In the genomic region with DNA sequence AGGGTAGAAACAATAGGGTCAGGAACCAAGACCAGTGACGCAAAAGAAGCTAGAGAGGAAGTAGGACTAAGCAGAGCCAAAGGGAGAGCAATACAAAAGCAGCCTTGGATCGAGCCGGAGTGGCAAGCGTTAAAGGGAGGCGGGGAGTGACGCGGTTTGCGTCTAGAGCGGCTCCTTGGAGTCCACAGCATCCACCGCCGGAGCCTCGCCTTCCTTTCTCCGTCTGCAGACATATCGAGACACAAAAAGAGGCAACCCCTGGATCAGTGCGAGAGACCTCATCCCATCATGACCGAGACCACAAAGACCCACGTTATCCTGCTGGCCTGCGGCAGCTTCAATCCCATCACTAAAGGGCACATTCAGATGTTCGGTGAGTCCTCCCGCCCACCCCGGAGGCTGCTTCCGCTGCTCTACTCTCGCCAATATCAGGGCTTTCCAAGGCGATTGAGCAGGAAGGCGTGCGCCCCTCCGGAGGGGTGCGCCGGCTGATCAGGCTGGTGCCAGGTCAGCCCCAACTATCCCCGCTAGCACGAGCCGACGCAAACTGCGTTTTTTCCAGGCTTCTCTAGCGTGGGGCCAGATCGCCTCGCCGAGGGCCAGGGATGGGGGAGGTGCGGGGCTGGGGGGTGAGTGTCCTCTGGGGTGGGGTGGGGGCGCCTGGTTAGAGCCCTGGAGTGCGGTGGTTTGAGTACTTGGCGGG, we compare ENCODE assay signal across 8 mouse cellular contexts. TPM values are rescaled to one million over a fixed set of nuclear protein-coding genes. Genes with fewer than 3 reads are reported as not detected.
A peak's percentile ranks its signal among the peaks of the same experiment; 100 is the strongest.
DNase-seq lines count a peak whose midpoint lies in the region; ATAC-seq and TF ChIP-seq lines count a peak whose summit lies in the region.

TSS of gene Nmnat2 (plus strand) at position 173 of the 703 bp plus-strand sequence.

- peak within 1 kb of the TSS; percentile 94 for H3K4me2 ChIP-seq in forebrain, embryonic 11.5 days (ENCODE audit: low read depth, low read length, severe bottlenecking)
- H3K4me2 ChIP-seq in hindbrain, embryonic 12.5 days (replicated peaks): peak within 1 kb of the TSS; percentile 58
- H3K4me2 ChIP-seq in midbrain, postnatal 0 days (ENCODE audit: low read depth, low read length, poor library complexity, severe bottlenecking): peak within 1 kb of the TSS; percentile 79

- whole genome bisulfite sequencing in forebrain, embryonic 11.5 days: under 1% methylated on average over 42 of the region's 42 CpGs
- WGBS in hindbrain, embryonic 12.5 days: under 1% methylated on average over 42 of the region's 42 CpGs
- WGBS in midbrain, postnatal 0 days: under 1% methylated on average over 40 of the region's 42 CpGs

- ATAC-seq in forebrain, embryonic 11.5 days (replicated peaks; ENCODE audit: low FRiP score): peak; percentile 65
- peak; percentile 87 for ATAC-seq in hindbrain, embryonic 12.5 days (ENCODE audit: low FRiP score)
- ATAC-seq in midbrain, postnatal 0 days (ENCODE audit: low FRiP score): peak; percentile 87
- no peak for ATAC-seq in monocyte, adult 5-6 weeks (replicated peaks; ENCODE audit: insufficient number of reproducible peaks, low FRiP score, low TSS enrichment, poor library complexity, severe bottlenecking)

- no peaks in the 10 kb centered on the region for H3K36me3 ChIP-seq in ES-Bruce4 (ENCODE audit: control insufficient read depth, insufficient read depth, low read length, poor library complexity, severe bottlenecking)
- no peaks in the 10 kb centered on the region for H3K36me3 ChIP-seq in forebrain, embryonic 11.5 days (ENCODE audit: control insufficient read depth, insufficient read depth, low read length)
- H3K36me3 ChIP-seq in hindbrain, embryonic 12.5 days: no peaks in the 10 kb centered on the region
- no peaks in the 10 kb centered on the region for H3K36me3 ChIP-seq in midbrain, postnatal 0 days (ENCODE audit: insufficient read depth, low read length)

- H3K4me1 ChIP-seq in ES-Bruce4 (ENCODE audit: control insufficient read depth, insufficient read depth, low read length): no peaks in the 10 kb centered on the region
- H3K4me1 ChIP-seq in forebrain, embryonic 11.5 days (replicated peaks; ENCODE audit: control insufficient read depth, insufficient read depth, low read length): peaks cover 8% of the 10 kb centered on the region; the same call in 1 of the 2 replicates
- H3K4me1 ChIP-seq in hindbrain, embryonic 12.5 days: peaks cover 19% of the 10 kb centered on the region
- H3K4me1 ChIP-seq in midbrain, postnatal 0 days (ENCODE audit: insufficient read depth, low read length): peaks cover 5% of the 10 kb centered on the region; the same call in 1 of the 2 replicates

- TF ChIP-seq EP300 in ES-Bruce4 (IDR thresholded peaks at IDR 0.05; ENCODE audit: insufficient read depth, low read depth, low read length): no peak

- intact Hi-C loops in left cerebral cortex, postnatal 10 days (cut with DNase I): loop anchor here (5.0 kb wide), 1 partner anchor 48 kb away; no protein-coding TSS in a partner anchor

- DNase-seq in brain, embryonic 18.5 days (ENCODE audit: low read depth, low spot score): peak; percentile 61
- peak; percentile 73 for DNase-seq in forebrain, embryonic 11.5 days (ENCODE audit: low spot score)
- DNase-seq in left cerebral cortex, postnatal 10 days (ENCODE audit: extremely low spot score in 1 of 2, low spot score in 2 of 2): peak; percentile 76 to 84
- peak; percentile 88 for DNase-seq in midbrain, postnatal 0 days (ENCODE audit: low spot score)
- no peak for DNase-seq in T-cell, adult 2 months (ENCODE audit: low spot score)

- no peak for TF ChIP-seq POLR2A in ES-Bruce4 (IDR thresholded peaks at IDR 0.05; ENCODE audit: insufficient read depth, low read length)

- no peak for TF ChIP-seq CTCF in ES-Bruce4 (IDR thresholded peaks at IDR 0.05; ENCODE audit: low read depth, low read length)
- TF ChIP-seq CTCF in midbrain, postnatal 0 days (IDR thresholded peaks at IDR 0.05): no peak

- 0 out of 2 replicates have a peak, but pooled peaks cover 3% of the 10 kb centered on the region for H3K27me3 ChIP-seq in ES-Bruce4 (ENCODE audit: control insufficient read depth, insufficient read depth, low read length, poor library complexity, severe bottlenecking)
- H3K27me3 ChIP-seq in forebrain, embryonic 11.5 days (ENCODE audit: control insufficient read depth, insufficient read depth, low read length): peaks cover 26% of the 10 kb centered on the region
- peaks cover 37% of the 10 kb centered on the region for H3K27me3 ChIP-seq in hindbrain, embryonic 12.5 days
- H3K27me3 ChIP-seq in midbrain, postnatal 0 days (ENCODE audit: insufficient read depth, low read length): no peaks in the 10 kb centered on the region

- peak within 1 kb of the TSS; percentile 73 for H3K4me3 ChIP-seq in ES-Bruce4 (ENCODE audit: low read depth, low read length)
- peak within 1 kb of the TSS; percentile 49 for H3K4me3 ChIP-seq in forebrain, embryonic 11.5 days (ENCODE audit: low read depth, low read length)
- peak within 1 kb of the TSS; percentile 66 for H3K4me3 ChIP-seq in hindbrain, embryonic 12.5 days
- peak within 1 kb of the TSS; percentile 77 for H3K4me3 ChIP-seq in midbrain, postnatal 0 days (ENCODE audit: low read depth, low read length)

- no peaks in the 10 kb centered on the region for H3K9me3 ChIP-seq in ES-Bruce4 (replicated peaks; ENCODE audit: control insufficient read depth, insufficient read depth, low read length, poor library complexity, severe bottlenecking)
- H3K9me3 ChIP-seq in forebrain, embryonic 11.5 days (ENCODE audit: control insufficient read depth, low read length): no peaks in the 10 kb centered on the region
- H3K9me3 ChIP-seq in hindbrain, embryonic 12.5 days (replicated peaks): no peaks in the 10 kb centered on the region
- H3K9me3 ChIP-seq in midbrain, postnatal 0 days (ENCODE audit: low read length): no peaks in the 10 kb centered on the region

- peak within 1 kb of the TSS; percentile 20 for H3K9ac ChIP-seq in ES-Bruce4 (ENCODE audit: low read depth, poor library complexity, severe bottlenecking)
- peak within 1 kb of the TSS; percentile 58 for H3K9ac ChIP-seq in forebrain, embryonic 11.5 days (ENCODE audit: low read length)
- peak within 1 kb of the TSS; percentile 84 for H3K9ac ChIP-seq in hindbrain, embryonic 12.5 days
- peak within 1 kb of the TSS; percentile 83 for H3K9ac ChIP-seq in midbrain, postnatal 0 days (replicated peaks; ENCODE audit: low read length, poor library complexity, severe bottlenecking)

- H3K27ac ChIP-seq in ES-Bruce4 (ENCODE audit: insufficient read depth, low read length): no peak within 1 kb of the TSS
- H3K27ac ChIP-seq in forebrain, embryonic 11.5 days (ENCODE audit: low read depth, low read length): no peak within 1 kb of the TSS
- peak within 1 kb of the TSS; percentile 86 for H3K27ac ChIP-seq in hindbrain, embryonic 12.5 days
- H3K27ac ChIP-seq in midbrain, postnatal 0 days (ENCODE audit: low read depth, low read length): peak within 1 kb of the TSS; percentile 85

RNA-seq across cellular contexts. Expression of gene Nmnat2, which starts in this region (rescaled TPM):
- 31.1 and 35.6 TPM in 2 replicates for polyA plus RNA-seq in ES-Bruce4 (2011; ENCODE audit: insufficient read depth, insufficient read length, low read depth, missing spikeins)
- 11.7 and 16.0 TPM in 2 replicates for polyA plus RNA-seq in forebrain, embryonic 11.5 days (2014; fragmentation: Nextera tagmentation; extraction: Ambion mirVana)
- 37.7 and 39.7 TPM in 2 replicates for polyA plus RNA-seq in hindbrain, embryonic 12.5 days (2016; fragmentation: Nextera tagmentation; extraction: Ambion mirVana)
- 100 to 1,000 TPM; 136 to 140 TPM for total RNA-seq in left cerebral cortex, postnatal 10 days (2021)
- total RNA-seq in midbrain, postnatal 0 days (2014; rRNA removed): 145 and 152 TPM in 2 replicates
- polyA plus RNA-seq in midbrain, postnatal 0 days (2015; fragmentation: Nextera tagmentation; extraction: Ambion mirVana): 80.4 and 87.6 TPM in 2 replicates
- 0.38 to 2.0 TPM in 2 of 3 replicates, not detected in the other for total RNA-seq in monocyte, adult 5-6 weeks (2017)

Comparison
In these comparisons a context has a peak if more than half of its experiments do, and no peak if none do; other contexts are left out.
1. RNA of gene Nmnat2 (total RNA-seq): 145 to 152 TPM in midbrain, postnatal 0 days and 136 to 140 TPM in left cerebral cortex, postnatal 10 days; 0.38 to 2.0 TPM in monocyte, adult 5-6 weeks; every median in the first group is over 10 times any median in the second.
2. H3K27ac ChIP-seq: peak in hindbrain, embryonic 12.5 days (single experiment) and midbrain, postnatal 0 days (single experiment); none in ES-Bruce4 (single experiment) and forebrain, embryonic 11.5 days (single experiment).
3. H3K9ac ChIP-seq: peak in every context shown above with its lines; median percentile 84 in hindbrain, embryonic 12.5 days; 83 in midbrain, postnatal 0 days; 58 in forebrain, embryonic 11.5 days; 20 in ES-Bruce4.
4. Peak in every context shown above with its lines, with median percentiles within 50 percentile points of each other: H3K4me3 ChIP-seq and H3K4me2 ChIP-seq.